Mouse (Mus musculus) bone marrow, adult 2 months (tissue): ENCODE measurements at regions not wholly inside any gene's neighbourhood (a gene's known extent, or its start where the extent isn't known, plus 50 kb on each side); places are given as distances from the start of the nearest gene placed in this dataset.

Experiments
- H3K27ac ChIP-seq: fragments of 200-500 bp; 2 replicates; pipeline ENCODE4 v1.5.1; 2012; ENCODE audit warnings: low read depth, mild to moderate bottlenecking, control low read depth, inconsistent platforms, low read length; ENCODE audit not compliant: control insufficient read depth, poor library complexity, insufficient read depth
- H3K4me1 ChIP-seq: fragments of 200-500 bp; 2 replicates; pipeline ENCODE4 v1.6.1; 2011; ENCODE audit warnings: low read length; ENCODE audit not compliant: control insufficient read depth, insufficient read depth
- H3K4me3 ChIP-seq: fragments of 200-500 bp; replicated peaks from 2 replicates; pipeline ENCODE3; 2011; ENCODE audit warnings: mild to moderate bottlenecking, low read depth, low read length, control low read depth; ENCODE audit not compliant: control insufficient read depth
- CTCF ChIP-seq: fragments of 200-500 bp; IDR thresholded peaks from 2 replicates; pipeline ENCODE4 v1.5.1; 2011; ENCODE audit warnings: low read length, control low read depth; ENCODE audit not compliant: control insufficient read depth, insufficient read depth
- POLR2A ChIP-seq: fragments of 200-500 bp; IDR thresholded peaks from 2 replicates; pipeline ENCODE4 v1.6.1; 2011; ENCODE audit warnings: low read depth, mild to moderate bottlenecking, control low read depth, low read length, borderline replicate concordance; ENCODE audit not compliant: control insufficient read depth
- WGBS: fragments of 180-500 bp; shearing (Covaris S2); methylation state at CpG from one replicate; pipeline ENCODE4 v1.1.7; 2018; 5-methylcytosine and 5-hydroxymethylcytosine counted together

DNA sequence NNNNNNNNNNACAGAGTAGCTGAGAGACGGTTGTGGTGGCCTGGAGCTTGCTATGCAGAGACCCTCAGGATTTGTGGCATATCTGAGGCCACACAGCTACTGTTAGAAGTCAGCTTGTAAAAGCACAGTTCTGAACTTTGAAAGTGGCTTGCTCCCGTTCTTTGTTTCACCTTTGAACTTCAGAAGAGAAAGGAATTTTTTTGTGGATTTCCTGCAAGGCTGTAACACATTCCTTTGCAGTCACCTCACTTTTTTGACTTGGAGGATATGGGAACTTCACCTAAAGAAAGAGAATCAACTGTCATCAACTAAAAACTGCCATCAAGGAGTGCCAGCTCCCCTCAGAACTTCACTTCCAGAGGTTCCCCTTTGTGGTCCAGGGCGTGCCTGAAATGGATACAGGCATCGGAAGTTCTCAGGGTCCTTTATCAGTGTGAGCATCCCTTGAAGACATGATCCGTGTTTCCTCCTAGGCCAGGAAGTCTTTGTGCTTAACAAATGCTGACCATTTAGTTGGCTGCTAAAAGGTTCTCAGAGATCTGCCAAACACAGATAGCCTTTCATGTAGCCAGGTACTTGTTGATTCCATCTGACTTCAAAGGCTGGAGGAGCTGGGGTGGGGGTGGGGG is 275.5 kb downstream of the Mreg start:
- WGBS: 24% methylated on average over 5 of the region's 5 CpGs
- TF ChIP-seq POLR2A: no peak
- TF ChIP-seq CTCF: no peak
- Histone ChIP-seq H3K4me3 (no peak overlapping the region), H3K27ac (no peak overlapping the region; the same call in 1 of the 2 replicates), H3K4me1 (no peaks in the 10 kb centered on the region)

DNA sequence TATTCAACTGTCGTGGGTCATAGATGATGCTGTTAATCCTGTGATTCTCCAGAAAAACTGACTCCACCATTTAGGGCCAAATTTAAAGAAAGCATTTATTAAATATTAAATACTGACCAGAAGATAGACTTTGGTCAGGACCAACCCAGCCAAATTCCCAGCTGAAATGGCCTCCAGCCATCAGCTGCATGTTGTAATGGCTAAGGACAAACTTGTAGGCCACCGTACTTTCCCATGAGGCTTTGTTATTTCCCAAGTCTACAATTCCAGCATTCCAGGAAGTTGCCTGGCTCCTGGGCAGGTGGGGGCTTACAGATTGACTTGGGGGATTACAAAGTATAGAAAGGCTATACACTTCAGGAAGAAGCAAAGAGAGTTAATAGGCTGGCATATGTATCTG is 272.5 kb upstream of the Fn1 start:
- 81% methylated on average over 2 of the region's 2 CpGs for WGBS
- H3K4me1 ChIP-seq: peaks cover 2% of the 10 kb centered on the region; the same call in 1 of the 2 replicates
- no peak overlapping the region for H3K27ac ChIP-seq
- TF ChIP-seq CTCF: no peak
- no peak for TF ChIP-seq POLR2A
- H3K4me3 ChIP-seq: no peak overlapping the region

DNA sequence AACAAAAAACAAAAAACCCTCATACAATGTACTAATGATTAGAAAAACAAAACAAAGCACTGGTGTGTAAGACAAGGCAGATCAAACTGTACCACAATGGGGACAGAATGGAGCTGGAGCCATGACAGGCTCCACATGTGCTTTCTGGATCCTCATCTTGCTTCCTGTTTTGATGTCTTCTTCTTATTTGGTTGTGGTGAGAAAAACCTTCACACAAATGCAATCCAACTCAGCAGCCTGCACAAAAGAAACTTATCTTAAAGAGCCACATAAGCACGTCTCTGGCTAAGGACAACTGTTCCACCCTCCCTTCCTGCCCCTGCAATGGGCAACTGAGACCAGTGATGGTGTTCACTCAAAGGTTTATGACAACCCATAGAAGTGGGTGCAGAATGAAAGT is 271.9 kb upstream of the Fn1 start:
- H3K4me3 ChIP-seq: no peak overlapping the region
- H3K4me1 ChIP-seq: peaks cover 2% of the 10 kb centered on the region; the same call in 1 of the 2 replicates
- TF ChIP-seq CTCF (no peak), POLR2A (no peak)
- H3K27ac ChIP-seq: no peak overlapping the region
- WGBS: 44% methylated on average over 1 of the region's 1 CpGs

DNA sequence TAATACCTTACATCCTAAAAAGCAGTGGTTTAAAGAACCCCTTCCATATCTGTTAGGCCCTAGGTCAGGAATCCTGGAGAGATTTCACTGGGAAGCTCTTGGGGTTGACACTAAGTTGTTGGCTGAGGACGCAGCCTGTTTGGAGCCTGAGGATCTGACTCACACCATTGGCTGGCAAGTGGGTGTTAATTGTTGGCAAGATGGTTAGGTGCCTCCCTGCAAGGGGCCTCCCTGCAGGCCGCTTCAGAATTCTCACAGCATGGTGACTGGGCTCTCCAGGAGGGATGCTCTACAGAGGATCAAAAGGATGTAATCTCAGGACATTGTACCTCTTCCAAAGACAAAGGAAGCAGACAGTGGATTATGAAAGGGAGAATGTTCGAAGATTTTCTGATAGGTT is 270.7 kb upstream of the Fn1 start:
- Histone ChIP-seq H3K4me1 (peaks cover 2% of the 10 kb centered on the region; the same call in 1 of the 2 replicates), H3K27ac (no peak overlapping the region), H3K4me3 (no peak overlapping the region)
- TF ChIP-seq CTCF: no peak
- TF ChIP-seq POLR2A: no peak
- 90% methylated on average over 3 of the region's 3 CpGs for WGBS

DNA sequence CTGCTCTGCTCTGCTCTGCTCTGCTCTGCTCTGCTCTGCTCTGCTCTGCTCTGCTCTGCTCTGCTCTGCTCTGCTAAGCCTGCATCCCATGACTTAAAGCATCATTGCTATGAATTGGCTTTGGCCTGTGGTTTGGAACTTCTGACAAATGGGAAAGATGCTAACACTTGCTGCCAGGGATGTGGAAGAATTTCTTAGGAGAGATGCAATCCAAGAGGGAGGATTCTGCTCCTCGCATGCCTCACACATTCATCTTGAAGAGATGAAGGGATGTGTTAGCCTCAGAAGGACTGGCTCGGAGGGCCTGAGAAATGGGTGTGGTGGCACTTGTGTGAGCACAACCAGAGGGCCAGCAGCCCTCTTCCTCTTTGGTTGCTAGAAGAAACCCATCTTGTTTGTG is 268.5 kb upstream of the Fn1 start:
- Histone ChIP-seq H3K4me1 (peaks cover 2% of the 10 kb centered on the region; the same call in 1 of the 2 replicates), H3K4me3 (no peak overlapping the region), H3K27ac (no peak overlapping the region)
- TF ChIP-seq CTCF (no peak), POLR2A (no peak)
- 86% methylated on average over 2 of the region's 2 CpGs for WGBS

DNA sequence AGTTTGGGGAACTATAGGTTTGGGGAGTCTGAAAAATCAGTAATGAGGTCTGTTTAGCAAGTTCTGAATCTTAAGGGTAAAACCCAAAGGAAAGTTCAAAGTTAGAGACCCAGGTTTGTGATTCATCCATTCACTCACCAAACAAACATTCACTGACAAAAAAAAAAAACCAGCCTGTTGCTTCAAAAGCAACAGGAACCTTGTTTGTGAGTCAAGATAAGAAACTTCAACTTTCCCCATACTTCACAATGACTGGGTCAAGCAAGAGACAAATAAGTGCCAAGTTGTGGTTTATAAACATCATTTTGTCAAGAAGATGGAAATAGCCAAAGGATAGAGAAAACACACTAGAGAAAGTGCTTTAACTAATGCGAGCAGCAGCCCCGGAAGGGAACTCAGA is 266.9 kb upstream of the Fn1 start:
- Histone ChIP-seq H3K27ac (no peak overlapping the region), H3K4me3 (no peak overlapping the region), H3K4me1 (no peaks in the 10 kb centered on the region; the same call in 1 of the 2 replicates)
- TF ChIP-seq CTCF (no peak), POLR2A (no peak)
- 89% methylated on average over 2 of the region's 2 CpGs for WGBS

DNA sequence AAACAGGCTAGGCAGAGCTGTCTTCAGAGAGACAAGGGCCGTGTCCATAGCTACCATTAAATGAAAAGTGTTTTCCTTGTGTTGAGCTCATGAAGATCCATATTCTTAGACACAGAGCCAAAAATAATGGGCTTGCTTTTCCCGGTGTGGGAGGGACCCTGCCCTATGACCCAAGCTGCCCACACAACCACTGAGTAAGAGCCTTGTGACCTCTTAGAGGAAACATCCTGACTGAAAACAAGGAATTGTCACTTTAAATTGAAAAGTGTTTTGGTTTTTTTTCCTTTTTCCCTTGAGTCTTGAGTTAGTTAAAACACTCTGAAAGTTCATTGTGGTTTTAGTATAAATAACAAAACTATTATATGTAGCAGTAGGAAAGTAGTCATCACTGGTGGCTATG is 264.0 kb upstream of the Fn1 start:
- H3K4me3 ChIP-seq: no peak overlapping the region
- no peaks in the 10 kb centered on the region; the same call in 1 of the 2 replicates for H3K4me1 ChIP-seq
- WGBS: 74% methylated on average over 2 of the region's 2 CpGs
- no peak for TF ChIP-seq POLR2A
- no peak for TF ChIP-seq CTCF
- no peak overlapping the region for H3K27ac ChIP-seq

DNA sequence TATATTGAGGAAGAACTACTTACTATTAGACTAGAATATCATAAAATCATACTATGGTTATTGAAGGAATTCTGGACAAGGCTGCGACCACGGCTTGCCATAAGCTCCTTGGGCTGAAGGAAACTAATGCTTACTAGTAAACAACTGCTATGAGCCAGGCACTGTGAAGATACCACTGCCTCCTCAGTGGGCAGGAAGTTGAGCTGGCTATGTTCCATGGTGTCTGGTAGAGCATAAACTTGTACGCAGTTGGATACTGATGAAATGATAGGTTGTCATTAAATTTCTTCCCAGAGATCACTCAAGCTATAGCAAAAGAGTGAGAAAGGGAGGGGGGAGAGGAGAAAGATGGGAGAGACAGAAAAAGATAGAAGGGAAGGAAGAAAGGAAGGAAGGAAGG is 261.4 kb upstream of the Fn1 start:
- 49% methylated on average over 3 of the region's 3 CpGs for WGBS
- H3K27ac ChIP-seq: no peak overlapping the region
- H3K4me1 ChIP-seq: no peaks in the 10 kb centered on the region; the same call in 1 of the 2 replicates
- no peak overlapping the region for H3K4me3 ChIP-seq
- no peak for TF ChIP-seq CTCF

DNA sequence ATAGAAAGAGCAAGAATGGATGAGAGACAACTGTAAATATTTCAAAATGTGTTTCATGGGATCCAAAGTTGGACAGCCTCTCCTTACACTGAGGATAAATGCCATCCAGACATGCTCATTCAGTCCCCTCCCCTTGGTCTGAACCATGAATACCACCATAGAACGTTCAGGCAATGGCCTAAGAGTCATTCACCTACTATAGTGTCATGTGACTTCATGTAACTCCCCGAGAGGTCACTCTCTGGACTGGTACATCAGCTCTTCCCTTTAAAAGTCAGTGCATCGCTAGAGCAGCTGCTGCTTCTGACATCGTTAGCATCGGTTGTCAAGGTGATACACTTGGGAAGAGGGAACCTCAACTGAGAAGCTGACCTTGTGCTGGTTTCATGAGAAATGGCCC is 260.2 kb upstream of the Fn1 start:
- no peak overlapping the region for H3K27ac ChIP-seq
- no peak overlapping the region for H3K4me3 ChIP-seq
- WGBS: 57% methylated on average over 5 of the region's 5 CpGs
- TF ChIP-seq CTCF: no peak
- TF ChIP-seq POLR2A: no peak
- no peaks in the 10 kb centered on the region; the same call in 1 of the 2 replicates for H3K4me1 ChIP-seq
